In the genomic region with DNA sequence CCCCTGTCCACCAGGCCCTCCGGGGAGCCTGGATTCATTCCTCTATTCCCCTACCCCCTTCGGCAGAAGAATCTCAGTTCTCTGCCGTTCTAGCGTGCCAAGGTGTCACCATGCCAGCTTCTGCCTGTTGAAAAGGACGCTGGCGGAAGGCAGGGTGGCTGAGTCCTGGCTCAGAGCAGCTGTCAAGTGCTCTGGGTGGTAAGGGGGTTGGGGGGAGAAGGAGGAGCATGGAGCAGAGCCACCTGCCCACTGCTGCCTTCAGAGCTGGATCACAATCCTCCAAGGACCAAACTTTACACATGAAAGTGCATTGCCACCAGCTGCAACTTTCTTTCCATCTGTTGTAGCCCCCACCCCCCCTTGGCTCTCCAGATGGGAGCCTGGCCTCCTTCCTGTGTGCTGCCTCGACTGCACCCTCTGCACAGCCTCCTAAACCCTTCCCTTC, we compare ENCODE assay signal across 8 mouse cellular contexts. TPM values are rescaled to one million over a fixed set of nuclear protein-coding genes. Genes with fewer than 3 reads are reported as not detected.
A peak's percentile ranks its signal among the peaks of the same experiment; 100 is the strongest.
DNase-seq lines count a peak whose midpoint lies in the region; ATAC-seq lines count a peak whose summit lies in the region.

No protein-coding gene starts in this region.

- intact Hi-C loops in heart, postnatal 14 days (cut with DNase I) = loop anchor here (10.0 kb wide), 1 partner anchor 273 kb away; a partner anchor contains a TSS

- peak; percentile 82 for ATAC-seq in forebrain, embryonic 15.5 days (replicated peaks)
- peak; percentile 53; the same call in 1 of the 2 replicates for ATAC-seq in midbrain, embryonic 13.5 days

- no peak overlapping the region for H3K9ac ChIP-seq in forebrain, embryonic 15.5 days (replicated peaks)
- H3K9ac ChIP-seq in midbrain, embryonic 13.5 days (replicated peaks) = no peak overlapping the region

- H3K9me3 ChIP-seq in forebrain, embryonic 15.5 days = no peaks in the 10 kb centered on the region
- H3K9me3 ChIP-seq in forebrain, embryonic 10.5 days = no peaks in the 10 kb centered on the region
- no peaks in the 10 kb centered on the region for H3K9me3 ChIP-seq in midbrain, embryonic 13.5 days

- no peak overlapping the region for H3K4me3 ChIP-seq in forebrain, embryonic 15.5 days
- H3K4me3 ChIP-seq in forebrain, embryonic 10.5 days = no peak overlapping the region
- H3K4me3 ChIP-seq in midbrain, embryonic 13.5 days (replicated peaks) = no peak overlapping the region

- no peaks in the 10 kb centered on the region for H3K27me3 ChIP-seq in forebrain, embryonic 15.5 days
- no peaks in the 10 kb centered on the region for H3K27me3 ChIP-seq in forebrain, embryonic 10.5 days (ENCODE audit: poor library complexity, severe bottlenecking)
- peaks cover 8% of the 10 kb centered on the region; the same call in 1 of the 2 replicates for H3K27me3 ChIP-seq in midbrain, embryonic 13.5 days

- peak overlapping the region; percentile 80 for H3K27ac ChIP-seq in forebrain, embryonic 15.5 days (replicated peaks)
- H3K27ac ChIP-seq in forebrain, embryonic 10.5 days = no peak overlapping the region
- H3K27ac ChIP-seq in midbrain, embryonic 13.5 days = no peak overlapping the region; the same call in 1 of the 2 replicates

- H3K4me1 ChIP-seq in forebrain, embryonic 15.5 days = peaks cover 20% of the 10 kb centered on the region
- H3K4me1 ChIP-seq in forebrain, embryonic 10.5 days = peaks cover 23% of the 10 kb centered on the region
- peaks cover 19% of the 10 kb centered on the region for H3K4me1 ChIP-seq in midbrain, embryonic 13.5 days (replicated peaks)

- H3K4me2 ChIP-seq in forebrain, embryonic 15.5 days (replicated peaks) = no peak overlapping the region
- H3K4me2 ChIP-seq in midbrain, embryonic 13.5 days (replicated peaks) = no peak overlapping the region

- DNase-seq in forebrain, embryonic 10.5 days (ENCODE audit: extremely low spot score, low spot score) = no peak
- peak; percentile 95 to 97 for DNase-seq in cerebellum, postnatal 10 days
- DNase-seq in heart, postnatal 14 days = peak; percentile 56 to 75
- DNase-seq in thymus, postnatal 36 days = peak; percentile 49 to 72
- no peak for DNase-seq in c-Kit-positive CD71-positive TER-119-positive erythroid progenitor cells, embryonic 14.5 days (ENCODE audit: low spot score)
- DNase-seq in kidney, adult 18-20 months = no peak

- peaks cover 32% of the 10 kb centered on the region for H3K36me3 ChIP-seq in forebrain, embryonic 15.5 days
- H3K36me3 ChIP-seq in forebrain, embryonic 10.5 days (replicated peaks) = peaks cover 57% of the 10 kb centered on the region
- H3K36me3 ChIP-seq in midbrain, embryonic 13.5 days = peaks cover 52% of the 10 kb centered on the region

- 53% methylated on average over 7 of the region's 7 CpGs for WGBS in forebrain, embryonic 15.5 days
- WGBS in forebrain, embryonic 10.5 days = 77% methylated on average over 7 of the region's 7 CpGs
- 49% methylated on average over 7 of the region's 7 CpGs for WGBS in midbrain, embryonic 13.5 days

RNA-seq across cellular contexts. Expression of a gene that starts 7.8 kb away (rescaled TPM):
- 150 and 155 TPM in 2 replicates for polyA plus RNA-seq in forebrain, embryonic 15.5 days (2015; fragmentation: Nextera tagmentation; extraction: Ambion mirVana)
- polyA plus RNA-seq in forebrain, embryonic 10.5 days (2016; fragmentation: Nextera tagmentation; extraction: Ambion mirVana) = 118 and 119 TPM in 2 replicates
- 10 to 100 TPM; 35.2 to 42.4 TPM for total RNA-seq in heart, postnatal 14 days (2021)
- 149 and 151 TPM in 2 replicates for polyA plus RNA-seq in midbrain, embryonic 13.5 days (2015; fragmentation: Nextera tagmentation; extraction: Ambion mirVana)

RNA-seq across cellular contexts. Expression of a gene that starts 21.6 kb away (rescaled TPM):
- 221 and 226 TPM in 2 replicates for polyA plus RNA-seq in forebrain, embryonic 15.5 days (2015; fragmentation: Nextera tagmentation; extraction: Ambion mirVana)
- polyA plus RNA-seq in forebrain, embryonic 10.5 days (2016; fragmentation: Nextera tagmentation; extraction: Ambion mirVana) = 142 and 145 TPM in 2 replicates
- 100 to 1,000 TPM; 169 to 171 TPM for total RNA-seq in heart, postnatal 14 days (2021)
- 199 and 202 TPM in 2 replicates for polyA plus RNA-seq in midbrain, embryonic 13.5 days (2015; fragmentation: Nextera tagmentation; extraction: Ambion mirVana)

RNA-seq across cellular contexts. Expression of a gene that starts 55.4 kb away (rescaled TPM):
- 3.0 and 3.5 TPM in 2 replicates for polyA plus RNA-seq in forebrain, embryonic 15.5 days (2015; fragmentation: Nextera tagmentation; extraction: Ambion mirVana)
- polyA plus RNA-seq in forebrain, embryonic 10.5 days (2016; fragmentation: Nextera tagmentation; extraction: Ambion mirVana) = 7.4 and 7.7 TPM in 2 replicates
- 10 to 100 TPM; 11.3 to 14.0 TPM for total RNA-seq in heart, postnatal 14 days (2021)
- 2.3 and 2.8 TPM in 2 replicates for polyA plus RNA-seq in midbrain, embryonic 13.5 days (2015; fragmentation: Nextera tagmentation; extraction: Ambion mirVana)

Comparison
In these comparisons a context has a peak if more than half of its experiments do, and no peak if none do; other contexts are left out.
1. DNase-seq: peak in cerebellum, postnatal 10 days (2 of 2), heart, postnatal 14 days (2 of 2) and thymus, postnatal 36 days (2 of 2); none in forebrain, embryonic 10.5 days (single experiment), c-Kit-positive CD71-positive TER-119-positive erythroid progenitor cells, embryonic 14.5 days (single experiment) and kidney, adult 18-20 months (single experiment).